Mouse (Mus musculus) ES-Bruce4 (cell line): ENCODE measurements around the gene Src. TPM values are rescaled to one million over a fixed set of nuclear protein-coding genes. Genes with fewer than 3 reads are reported as not detected.

Experiments used
- H3K27ac ChIP-seq: 2 replicates; pipeline ENCODE4 v1.5.1; 2012; ENCODE audit warnings: low read length, inconsistent platforms; ENCODE audit not compliant: insufficient read depth
- H3K27me3 ChIP-seq: 2 replicates; pipeline ENCODE4 v1.6.1; 2012; ENCODE audit warnings: mild to moderate bottlenecking, low read length, inconsistent platforms; ENCODE audit not compliant: control insufficient read depth, poor library complexity, insufficient read depth, severe bottlenecking
- H3K36me3 ChIP-seq: 2 replicates; pipeline ENCODE4 v1.6.1; 2012; ENCODE audit warnings: inconsistent platforms, mild to moderate bottlenecking, low read length, moderate library complexity; ENCODE audit not compliant: control insufficient read depth, poor library complexity, insufficient read depth, severe bottlenecking
- H3K4me1 ChIP-seq: one replicate; pipeline ENCODE4 v1.8.1; 2011; ENCODE audit warnings: low read length; ENCODE audit not compliant: control insufficient read depth, insufficient read depth
- H3K4me3 ChIP-seq: 2 replicates; pipeline ENCODE4 v1.5.1; 2011; ENCODE audit warnings: low read depth, mild to moderate bottlenecking, low read length
- H3K9ac ChIP-seq: 2 replicates; pipeline ENCODE4 v1.6.1; 2012; ENCODE audit warnings: low read depth, mild to moderate bottlenecking, inconsistent platforms; ENCODE audit not compliant: poor library complexity, severe bottlenecking
- H3K9me3 ChIP-seq: replicated peaks from 2 replicates; pipeline ENCODE4 v1.6.1; 2012; ENCODE audit warnings: mild to moderate bottlenecking, low read length, inconsistent platforms; ENCODE audit not compliant: control insufficient read depth, poor library complexity, insufficient read depth, severe bottlenecking
- CTCF ChIP-seq: IDR thresholded peaks from one replicate; pipeline ENCODE4 v1.8.1; 2011; ENCODE audit warnings: low read depth, low read length
- EP300 ChIP-seq: IDR thresholded peaks from 2 replicates; pipeline ENCODE4 v1.6.1; 2011; ENCODE audit warnings: low read depth, low read length; ENCODE audit not compliant: insufficient read depth
- POLR2A ChIP-seq: IDR thresholded peaks from one replicate; pipeline ENCODE4 v1.8.1; 2011; ENCODE audit warnings: low read length; ENCODE audit not compliant: insufficient read depth
- polyA plus RNA-seq: library from polyadenylated mRNA; stranded (reverse); fragments of >200 nt; gene quantifications from 2 replicates; pipeline ENCODE4 v1.2.4, GENCODE M21; 2011; ENCODE audit warnings: low read depth; ENCODE audit not compliant: missing spikeins, insufficient read depth, insufficient read length

Gene Src
- polyA plus RNA-seq, 1 experiment = 54.7 TPM

DNA sequence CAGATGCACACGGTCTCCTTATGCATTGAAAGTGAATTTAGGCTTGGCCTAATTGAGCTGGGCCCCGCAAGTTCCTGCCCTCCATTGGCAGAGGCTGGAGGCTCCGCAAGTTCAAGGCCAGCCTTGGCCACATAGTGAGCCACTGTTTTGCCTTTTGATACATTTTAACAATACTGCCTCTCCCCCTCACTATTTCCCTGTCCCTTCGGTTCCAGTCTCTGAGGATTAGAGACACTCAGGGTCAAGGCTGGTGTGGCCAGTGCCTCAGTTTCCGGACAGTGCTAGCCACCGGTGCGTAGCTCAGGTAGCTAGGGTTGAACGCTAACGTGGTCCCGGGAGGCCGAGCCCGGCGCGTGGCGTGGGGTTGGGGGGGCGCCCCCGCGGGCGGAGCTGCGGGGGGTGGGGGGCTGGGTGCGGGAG is 5.5 kb downstream of the Src start:
- Histone ChIP-seq H3K4me1 (peaks cover 21% of the 10 kb centered on the region), H3K9me3 (no peaks in the 10 kb centered on the region), H3K36me3 (no peaks in the 10 kb centered on the region), H3K27ac (peak overlapping the region; percentile 20; the same call in 1 of the 2 replicates), H3K27me3 (no peaks in the 10 kb centered on the region), H3K4me3 (peak overlapping the region; percentile 75), H3K9ac (peak overlapping the region; percentile 89)
- TF ChIP-seq POLR2A = no peak
- no peak for TF ChIP-seq CTCF
- no peak for TF ChIP-seq EP300

GRCm38 (mm10) chr2:157424126-157424903 is 6.1 kb downstream of the Src start:
- H3K4me1 ChIP-seq = peaks cover 18% of the 10 kb centered on the region
- H3K36me3 ChIP-seq = no peaks in the 10 kb centered on the region
- H3K27ac ChIP-seq = peak overlapping the region; percentile 37
- peak overlapping the region; percentile 89 for H3K9ac ChIP-seq
- peak overlapping the region; percentile 73 for H3K4me3 ChIP-seq
- H3K9me3 ChIP-seq = no peaks in the 10 kb centered on the region
- H3K27me3 ChIP-seq = no peaks in the 10 kb centered on the region
- TF ChIP-seq POLR2A = no peak
- no peak for TF ChIP-seq CTCF
- TF ChIP-seq EP300 = no peak

GRCm38 (mm10) chr2:157424904-157425642 is 6.8 kb downstream of the Src start:
- H3K27ac ChIP-seq = peak overlapping the region; percentile 37
- H3K9me3 ChIP-seq = no peaks in the 10 kb centered on the region
- peak overlapping the region; percentile 89 for H3K9ac ChIP-seq
- H3K36me3 ChIP-seq = no peaks in the 10 kb centered on the region
- H3K4me1 ChIP-seq = peaks cover 18% of the 10 kb centered on the region
- no peaks in the 10 kb centered on the region for H3K27me3 ChIP-seq
- H3K4me3 ChIP-seq = peak overlapping the region; percentile 73
- no peak for TF ChIP-seq EP300
- no peak for TF ChIP-seq CTCF
- no peak for TF ChIP-seq POLR2A

DNA sequence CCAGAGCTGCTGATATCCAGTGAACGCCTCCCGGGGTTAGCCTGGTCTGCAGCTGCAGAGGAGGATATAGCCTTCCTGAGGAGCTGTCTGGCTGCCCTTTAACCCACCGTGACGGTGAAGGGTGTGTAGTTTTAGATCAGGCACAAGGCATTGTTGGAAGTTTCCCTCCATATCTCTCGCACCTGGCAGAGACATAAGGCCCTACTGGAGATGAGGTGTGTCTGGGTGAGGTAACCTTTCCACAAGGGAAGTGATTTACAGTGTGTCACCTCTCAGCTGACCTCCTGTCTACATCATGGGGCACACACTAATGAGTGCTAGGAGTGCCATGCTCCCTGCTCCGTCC is 7.4 kb downstream of the Src start:
- Histone ChIP-seq H3K27ac (peak overlapping the region; percentile 21), H3K27me3 (no peaks in the 10 kb centered on the region), H3K4me1 (peaks cover 18% of the 10 kb centered on the region), H3K4me3 (peak overlapping the region; percentile 13), H3K9me3 (no peaks in the 10 kb centered on the region), H3K9ac (no peak overlapping the region), H3K36me3 (no peaks in the 10 kb centered on the region)
- TF ChIP-seq CTCF (no peak), EP300 (no peak), POLR2A (no peak)

DNA sequence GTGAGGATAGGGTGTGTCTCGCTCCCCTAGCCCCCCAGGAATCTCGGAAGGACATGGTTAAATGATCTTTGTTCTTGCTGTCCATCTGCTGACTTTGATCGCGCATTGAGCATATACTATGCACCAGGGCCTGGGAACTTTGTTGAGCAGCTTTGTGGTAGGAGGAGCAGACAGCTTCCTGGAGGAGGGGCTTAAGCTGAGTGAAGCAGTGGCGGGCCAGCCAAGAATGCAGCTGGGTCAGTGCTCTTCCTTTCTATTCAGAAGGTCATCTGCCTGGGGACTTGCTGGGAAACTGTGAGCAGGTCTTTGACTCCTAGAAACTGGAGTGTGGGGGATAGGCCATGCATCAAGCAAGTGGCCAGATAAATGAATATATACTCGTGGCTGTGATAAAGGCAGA is 7.9 kb downstream of the Src start:
- no peaks in the 10 kb centered on the region for H3K27me3 ChIP-seq
- peaks cover 21% of the 10 kb centered on the region for H3K4me1 ChIP-seq
- TF ChIP-seq POLR2A (no peak), CTCF (no peak), EP300 (0 out of 2 replicates have a peak, but pooled peaks have one; percentile 10)
- H3K9me3 ChIP-seq = no peaks in the 10 kb centered on the region
- peak overlapping the region; percentile 45; the same call in 1 of the 2 replicates for H3K27ac ChIP-seq
- H3K4me3 ChIP-seq = no peak overlapping the region
- H3K36me3 ChIP-seq = no peaks in the 10 kb centered on the region
- H3K9ac ChIP-seq = no peak overlapping the region

GRCm38 (mm10) chr2:157427164-157427563 is 8.9 kb downstream of the Src start:
- Histone ChIP-seq H3K36me3 (no peaks in the 10 kb centered on the region), H3K9ac (no peak overlapping the region), H3K27me3 (no peaks in the 10 kb centered on the region), H3K4me3 (no peak overlapping the region), H3K27ac (no peak overlapping the region), H3K9me3 (no peaks in the 10 kb centered on the region), H3K4me1 (peaks cover 24% of the 10 kb centered on the region)
- no peak for TF ChIP-seq EP300
- no peak for TF ChIP-seq POLR2A
- no peak for TF ChIP-seq CTCF
